Mouse (Mus musculus) ES-CJ7 (cell line): Measurements from ENCODE around the gene Vps26c.
"Not testable (repeated sequence)": the region's sequence is repeated elsewhere in the genome, so short reads cannot be mapped to it uniquely, and the experiment has no call there.

ENCODE experiments used
- DNase-seq: peaks from one replicate; pipeline ENCODE4 v3.0.0; 2011; ENCODE audit warnings: low read depth, low spot score

The Vps26c gene

GRCm38 (mm10) chr16:94545781-94546562 is 19.3 kb upstream of the Vps26c start:
- DNase-seq, result no peak

GRCm38 (mm10) chr16:94544540-94545105 is 18.0 kb upstream of the Vps26c start:
- DNase-seq, result no peak

GRCm38 (mm10) chr16:94542898-94543297 is 16.3 kb upstream of the Vps26c start:
- peak; percentile 85 for DNase-seq

- no peak for DNase-seq
Measured at GRCm38 (mm10) chr16:94540140-94540539, 13.5 kb upstream of the Vps26c start.

GRCm38 (mm10) chr16:94537159-94537527 is 10.5 kb upstream of the Vps26c start:
- DNase-seq, result peak; percentile 58

GRCm38 (mm10) chr16:94536417-94537158 is 10.0 kb upstream of the Vps26c start:
- no peak for DNase-seq

GRCm38 (mm10) chr16:94535716-94536115 is 9.1 kb upstream of the Vps26c start:
- DNase-seq, result no peak

- no peak for DNase-seq
Measured at GRCm38 (mm10) chr16:94533679-94534078, 7.0 kb upstream of the Vps26c start.

- DNase-seq, result no peak
Measured at GRCm38 (mm10) chr16:94531268-94531667, 4.6 kb upstream of the Vps26c start.

- no peak for DNase-seq
Measured at GRCm38 (mm10) chr16:94527546-94527945, 916 bp upstream of the Vps26c start.

- no peak for DNase-seq
Measured at GRCm38 (mm10) chr16:94527152-94527534, 513 bp upstream of the Vps26c start.

- DNase-seq, result peak; percentile 25
Measured at GRCm38 (mm10) chr16:94525955-94526343, 681 bp downstream of the Vps26c start.

GRCm38 (mm10) chr16:94524691-94525090 is 1.9 kb downstream of the Vps26c start:
- DNase-seq, result no peak

GRCm38 (mm10) chr16:94523594-94524377 is 2.8 kb downstream of the Vps26c start:
- DNase-seq, result no peak

GRCm38 (mm10) chr16:94519028-94519427 is 7.6 kb downstream of the Vps26c start:
- DNase-seq, result no peak

- DNase-seq, result no peak
Measured at GRCm38 (mm10) chr16:94517606-94518005, 9.0 kb downstream of the Vps26c start.

GRCm38 (mm10) chr16:94509983-94510382 is 16.6 kb downstream of the Vps26c start:
- no peak for DNase-seq

- DNase-seq, result no peak
Measured at GRCm38 (mm10) chr16:94508769-94509168, 17.9 kb downstream of the Vps26c start.

GRCm38 (mm10) chr16:94507071-94507470 is 19.6 kb downstream of the Vps26c start:
- DNase-seq, result no peak

GRCm38 (mm10) chr16:94504192-94504591 is 22.4 kb downstream of the Vps26c start:
- DNase-seq, result no peak

- DNase-seq, result no peak
Measured at GRCm38 (mm10) chr16:94497911-94498310, 28.7 kb downstream of the Vps26c start.

- DNase-seq, result not testable (repeated sequence)
Measured at GRCm38 (mm10) chr16:94497176-94497575, 29.5 kb downstream of the Vps26c start.
